Mouse (Mus musculus): ENCODE data around the gene Hsd17b10. TPM values are rescaled to one million over a fixed set of nuclear protein-coding genes. Genes with fewer than 3 reads are reported as not detected.

Gene Hsd17b10
- polyA plus RNA-seq, 1 experiment from 2014 or later, result 106 TPM

DNA sequence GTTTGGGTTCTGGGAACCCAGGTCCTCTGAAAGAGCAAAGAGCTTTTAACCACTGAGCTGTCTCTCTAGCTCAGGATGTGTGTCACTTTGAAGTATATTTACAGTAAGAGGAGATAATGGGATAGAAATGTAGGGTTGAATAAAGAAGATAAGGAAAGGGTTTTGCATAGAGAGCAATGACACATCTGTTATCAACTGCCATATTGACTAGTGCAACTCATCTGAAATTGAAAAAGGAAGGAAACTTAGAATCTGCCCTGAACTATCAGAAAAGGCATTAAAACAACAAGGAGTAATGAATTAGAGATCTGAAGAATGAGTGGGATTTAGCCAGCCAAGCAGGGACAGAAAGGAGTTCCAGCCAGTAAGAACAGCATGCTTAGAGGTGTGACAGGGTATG, 38.2 kb downstream of the Hsd17b10 start:
- peak overlapping the region; percentile 57; the same call in 1 of the 2 replicates for H3K27ac ChIP-seq (replicated peaks)
- H3K36me3 ChIP-seq (replicated peaks), result peaks cover 58% of the 10 kb centered on the region
- H3K9me3 ChIP-seq (replicated peaks), result no peaks in the 10 kb centered on the region
- peak; percentile 65 for ATAC-seq (ENCODE audit: insufficient read depth)
- no peaks in the 10 kb centered on the region; the same call in 1 of the 2 replicates for H3K4me1 ChIP-seq (replicated peaks)
- H3K4me2 ChIP-seq, result no peak overlapping the region; the same call in 1 of the 2 replicates
- H3K4me3 ChIP-seq (replicated peaks), result no peak overlapping the region
- H3K9ac ChIP-seq, result no peak overlapping the region
- peaks cover 14% of the 10 kb centered on the region; the same call in 1 of the 2 replicates for H3K27me3 ChIP-seq

- Histone ChIP-seq H3K4me1 (replicated peaks) (no peaks in the 10 kb centered on the region), H3K27ac (replicated peaks) (no peak overlapping the region), H3K9ac (no peak overlapping the region), H3K27me3 (0 out of 2 replicates have a peak, but pooled peaks cover 9% of the 10 kb centered on the region), H3K36me3 (replicated peaks) (peaks cover 54% of the 10 kb centered on the region), H3K9me3 (replicated peaks) (no peaks in the 10 kb centered on the region), H3K4me2 (no peak overlapping the region), H3K4me3 (replicated peaks) (no peak overlapping the region)
- no peak for ATAC-seq (ENCODE audit: insufficient read depth)
Measured at GRCm38 (mm10) chrX:152047230-152047629, 45.6 kb downstream of the Hsd17b10 start.

- 47% methylated on average over 3 of the region's 3 CpGs for WGBS (ENCODE audit: insufficient replicate concordance)
- Histone ChIP-seq H3K27ac (replicated peaks) (no peak overlapping the region), H3K27me3 (0 out of 2 replicates have a peak, but pooled peaks cover 3% of the 10 kb centered on the region), H3K36me3 (replicated peaks) (peaks cover 43% of the 10 kb centered on the region), H3K9ac (no peak overlapping the region), H3K4me2 (no peak overlapping the region), H3K9me3 (replicated peaks) (no peaks in the 10 kb centered on the region), H3K4me1 (replicated peaks) (no peaks in the 10 kb centered on the region), H3K4me3 (replicated peaks) (no peak overlapping the region)
- no peak for ATAC-seq (ENCODE audit: insufficient read depth)
Measured at GRCm38 (mm10) chrX:152052546-152052945, 50.9 kb downstream of the Hsd17b10 start.

Other genes with a start within 250 kb of the Hsd17b10 start
- gene Huwe1, start 201.0 kb upstream of the Hsd17b10 start, polyA plus RNA-seq (2015; fragmentation: Nextera tagmentation; extraction: Ambion mirVana), result 13.4 and 15.8 TPM in 2 replicates
- gene Ribc1, start 14.4 kb downstream of the Hsd17b10 start, polyA plus RNA-seq (2015; fragmentation: Nextera tagmentation; extraction: Ambion mirVana), result 1.9 and 2.0 TPM in 2 replicates
- gene Smc1a, start 14.6 kb downstream of the Hsd17b10 start, polyA plus RNA-seq (2015; fragmentation: Nextera tagmentation; extraction: Ambion mirVana), result 47.7 and 48.6 TPM in 2 replicates
- gene Iqsec2, start 142.4 kb downstream of the Hsd17b10 start, polyA plus RNA-seq (2015; fragmentation: Nextera tagmentation; extraction: Ambion mirVana), result 1.2 and 1.3 TPM in 2 replicates
- gene Kdm5c, start 231.2 kb downstream of the Hsd17b10 start, polyA plus RNA-seq (2015; fragmentation: Nextera tagmentation; extraction: Ambion mirVana), result 19.6 and 24.4 TPM in 2 replicates